Mouse (Mus musculus) limb, embryonic 11.5 days (tissue): ENCODE measurements around the gene Ipo5. TPM values are rescaled to one million over a fixed set of nuclear protein-coding genes. Genes with fewer than 3 reads are reported as not detected.

Experiments
- polyA plus RNA-seq: library from polyadenylated mRNA; unstranded; fragments of >200 nt; fragmentation: Nextera tagmentation; extraction: Ambion mirVana; gene quantifications from 2 replicates; pipeline ENCODE4 v1.2.1, GENCODE M21; 2014

Gene Ipo5
- polyA plus RNA-seq, 1 experiment from 2014 or later: 131 TPM

Other genes with a start within 250 kb of the Ipo5 start
- gene Farp1, start 124.0 kb downstream of the Ipo5 start, polyA plus RNA-seq: 57.6 and 67.2 TPM in 2 replicates